Comparison of ENCODE assay signal across 26 mouse cellular contexts in genomic region chr1:163682935-163683430, GRCm38 (mm10). TPM values are rescaled to one million over a fixed set of nuclear protein-coding genes. Genes with fewer than 3 reads are reported as not detected.
A peak's percentile ranks its signal among the peaks of the same experiment; 100 is the strongest.
DNase-seq lines count a peak whose midpoint lies in the region; ATAC-seq and TF ChIP-seq lines count a peak whose summit lies in the region.
"Had no signal": no experiment of that assay in that cellular context is flagged by ENCODE, and none has a peak within 500 bp of the region (broad histone marks: within the 10 kb centered on the region; RNA-seq: fewer than 3 reads in every experiment).

No protein-coding gene starts in this region.

- 0 out of 2 replicates have a peak, but pooled peaks cover 10% of the 10 kb centered on the region for H3K4me1 ChIP-seq in stomach, embryonic 14.5 days (ENCODE audit: control insufficient read depth, insufficient read depth, low read length)
- H3K4me1 ChIP-seq in stomach, postnatal 0 days (replicated peaks; ENCODE audit: control insufficient read depth, insufficient read depth) = no peaks in the 10 kb centered on the region
- H3K4me1 ChIP-seq in limb, embryonic 12.5 days (replicated peaks) = peaks cover 20% of the 10 kb centered on the region
- no peaks in the 10 kb centered on the region for H3K4me1 ChIP-seq in midbrain, embryonic 14.5 days (ENCODE audit: control insufficient read depth, insufficient read depth, low read length)
- H3K4me1 ChIP-seq: forebrain, embryonic 10.5 days; hindbrain, embryonic 13.5 days; limb, embryonic 15.5 days; midbrain, embryonic 13.5 days; neural tube, embryonic 12.5 days had no signal

- H3K4me3 ChIP-seq in stomach, embryonic 14.5 days (ENCODE audit: low read depth, low read length) = no peak overlapping the region
- no peak overlapping the region for H3K4me3 ChIP-seq in stomach, postnatal 0 days (ENCODE audit: low read depth, low read length)
- H3K4me3 ChIP-seq in limb, embryonic 12.5 days (replicated peaks) = no peak overlapping the region
- no peak overlapping the region for H3K4me3 ChIP-seq in midbrain, embryonic 14.5 days (replicated peaks; ENCODE audit: low read depth, low read length)
- H3K4me3 ChIP-seq: forebrain, embryonic 10.5 days; hindbrain, embryonic 13.5 days; limb, embryonic 15.5 days; midbrain, embryonic 13.5 days; neural tube, embryonic 12.5 days had no signal

- peak; percentile 22 for DNase-seq in embryo, embryonic 10.5 days (ENCODE audit: low spot score)
- no peak for DNase-seq in embryo, embryonic 9.5 days (ENCODE audit: extremely low spot score)
- DNase-seq in stomach, postnatal 0 days (ENCODE audit: low spot score) = no peak
- no peak for DNase-seq in frontal cortex, postnatal 36 days (ENCODE audit: low spot score in 2 of 2)
- DNase-seq in layer of hippocampus, postnatal 10 days (ENCODE audit: low spot score in 2 of 2) = no peak
- no peak for DNase-seq in midbrain, embryonic 14.5 days
- DNase-seq: adrenal gland, postnatal 25 days; cerebellum, adult 8-10 months; cerebellum, postnatal 36 days; heart, postnatal 36 days; kidney, adult 2 months; lung, embryonic 14.5 days; thymus, adult 2 months had no signal

- H3K27ac ChIP-seq in stomach, embryonic 14.5 days (ENCODE audit: low read length) = peak overlapping the region; percentile 55; the same call in 1 of the 2 replicates
- no peak overlapping the region for H3K27ac ChIP-seq in stomach, postnatal 0 days (replicated peaks)
- H3K27ac ChIP-seq in limb, embryonic 12.5 days = peak overlapping the region; percentile 73
- H3K27ac ChIP-seq in midbrain, embryonic 14.5 days (replicated peaks; ENCODE audit: low read depth, low read length) = no peak overlapping the region
- H3K27ac ChIP-seq: forebrain, embryonic 10.5 days; hindbrain, embryonic 13.5 days; limb, embryonic 15.5 days; liver, embryonic 14.5 days; midbrain, embryonic 13.5 days; neural tube, embryonic 12.5 days had no signal

- TF ChIP-seq EP300 in stomach, postnatal 0 days (optimal IDR thresholded peaks at IDR 0.05) = no peak

- no peak overlapping the region for H3K4me2 ChIP-seq in stomach, embryonic 14.5 days (replicated peaks; ENCODE audit: low read depth, low read length)
- no peak overlapping the region for H3K4me2 ChIP-seq in stomach, postnatal 0 days (replicated peaks; ENCODE audit: low read depth)
- H3K4me2 ChIP-seq in limb, embryonic 12.5 days = no peak overlapping the region
- H3K4me2 ChIP-seq in midbrain, embryonic 14.5 days (ENCODE audit: low read length) = no peak overlapping the region
- H3K4me2 ChIP-seq: hindbrain, embryonic 13.5 days; limb, embryonic 15.5 days; lung, embryonic 14.5 days; midbrain, embryonic 13.5 days; neural tube, embryonic 12.5 days had no signal

- H3K9ac ChIP-seq in stomach, embryonic 14.5 days (replicated peaks; ENCODE audit: low read depth, low read length) = no peak overlapping the region
- no peak overlapping the region for H3K9ac ChIP-seq in stomach, postnatal 0 days (ENCODE audit: low read length)
- H3K9ac ChIP-seq in limb, embryonic 12.5 days (replicated peaks) = no peak overlapping the region
- no peak overlapping the region for H3K9ac ChIP-seq in midbrain, embryonic 14.5 days (replicated peaks; ENCODE audit: low read length)
- H3K9ac ChIP-seq: hindbrain, embryonic 13.5 days; limb, embryonic 15.5 days; liver, embryonic 14.5 days; lung, embryonic 14.5 days; midbrain, embryonic 13.5 days; neural tube, embryonic 12.5 days had no signal

- H3K36me3 ChIP-seq in stomach, embryonic 14.5 days (ENCODE audit: control insufficient read depth, insufficient read depth, low read length) = no peaks in the 10 kb centered on the region
- no peaks in the 10 kb centered on the region for H3K36me3 ChIP-seq in stomach, postnatal 0 days (ENCODE audit: control insufficient read depth, insufficient read depth, low read length)
- no peaks in the 10 kb centered on the region for H3K36me3 ChIP-seq in limb, embryonic 12.5 days
- no peaks in the 10 kb centered on the region for H3K36me3 ChIP-seq in midbrain, embryonic 14.5 days (ENCODE audit: control insufficient read depth, insufficient read depth, low read length)
- H3K36me3 ChIP-seq: forebrain, embryonic 10.5 days; hindbrain, embryonic 13.5 days; limb, embryonic 15.5 days; midbrain, embryonic 13.5 days; neural tube, embryonic 12.5 days had no signal

- H3K9me3 ChIP-seq in stomach, embryonic 14.5 days (ENCODE audit: control insufficient read depth, low read depth, low read length) = no peaks in the 10 kb centered on the region
- no peaks in the 10 kb centered on the region for H3K9me3 ChIP-seq in stomach, postnatal 0 days (ENCODE audit: control insufficient read depth, low read length)
- H3K9me3 ChIP-seq in limb, embryonic 12.5 days = no peaks in the 10 kb centered on the region
- no peaks in the 10 kb centered on the region for H3K9me3 ChIP-seq in midbrain, embryonic 14.5 days (ENCODE audit: control insufficient read depth, low read length)
- H3K9me3 ChIP-seq: forebrain, embryonic 10.5 days; hindbrain, embryonic 13.5 days; limb, embryonic 15.5 days; midbrain, embryonic 13.5 days; neural tube, embryonic 12.5 days had no signal

- no peak for ATAC-seq in stomach, embryonic 14.5 days (ENCODE audit: insufficient number of reproducible peaks, insufficient read depth, low FRiP score, low read depth)
- ATAC-seq in stomach, postnatal 0 days (ENCODE audit: low FRiP score, low TSS enrichment) = no peak
- ATAC-seq in limb, embryonic 12.5 days (ENCODE audit: insufficient number of reproducible peaks, insufficient read depth, low FRiP score, low TSS enrichment, low read depth) = peak; percentile 75; the same call in 1 of the 2 replicates
- ATAC-seq in midbrain, embryonic 14.5 days (ENCODE audit: low FRiP score, low TSS enrichment) = no peak
- ATAC-seq: forebrain, embryonic 16.5 days; midbrain, embryonic 13.5 days had no signal

- 61% methylated on average over 2 of the region's 2 CpGs for WGBS in stomach, embryonic 14.5 days
- whole genome bisulfite sequencing in stomach, postnatal 0 days = 33% methylated on average over 2 of the region's 2 CpGs
- 15% methylated on average over 2 of the region's 2 CpGs for WGBS in limb, embryonic 12.5 days
- 87% methylated on average over 2 of the region's 2 CpGs for WGBS in midbrain, embryonic 14.5 days

- H3K27me3 ChIP-seq in stomach, embryonic 14.5 days (ENCODE audit: control insufficient read depth, insufficient read depth, low read length) = no peaks in the 10 kb centered on the region
- no peaks in the 10 kb centered on the region for H3K27me3 ChIP-seq in stomach, postnatal 0 days (ENCODE audit: control insufficient read depth, insufficient read depth, low read length)
- no peaks in the 10 kb centered on the region for H3K27me3 ChIP-seq in limb, embryonic 12.5 days
- H3K27me3 ChIP-seq in midbrain, embryonic 14.5 days (ENCODE audit: control insufficient read depth, insufficient read depth, low read length) = no peaks in the 10 kb centered on the region
- H3K27me3 ChIP-seq: hindbrain, embryonic 13.5 days; limb, embryonic 15.5 days; midbrain, embryonic 13.5 days; neural tube, embryonic 12.5 days had no signal

- TF ChIP-seq CTCF in stomach, postnatal 0 days (IDR thresholded peaks at IDR 0.05; ENCODE audit: low read depth) = no peak

RNA-seq across cellular contexts. Expression of gene Mettl11b, which starts 42.0 kb away (rescaled TPM):
- not detected in 2 replicates for polyA plus RNA-seq in stomach, embryonic 14.5 days (2014; fragmentation: Nextera tagmentation; extraction: Ambion mirVana)
- not detected in 2 replicates for polyA plus RNA-seq in stomach, postnatal 0 days (2015; fragmentation: Nextera tagmentation; extraction: Ambion mirVana)
- 0.21 TPM in 1 of 2 replicates, not detected in the other for polyA plus RNA-seq in limb, embryonic 12.5 days (2016; fragmentation: Nextera tagmentation; extraction: Ambion mirVana)
- 1 to 10 TPM; 1.2 TPM for total RNA-seq in layer of hippocampus, postnatal 10 days (2021)
- 0.62 and 1.00 TPM in 2 replicates for polyA plus RNA-seq in midbrain, embryonic 14.5 days (2014; fragmentation: Nextera tagmentation; extraction: Ambion mirVana)
- total RNA-seq: adrenal gland, postnatal 25 days; megakaryocyte, adult 5-6 weeks had no signal
- polyA plus RNA-seq: intestine, embryonic 14.5 days; kidney, adult 2 months; large intestine, adult 2 months; liver, embryonic 14.5 days; neural tube, embryonic 12.5 days; spleen, adult 2 months; thymus, adult 2 months had no signal

Comparison
In these comparisons a context has a peak if more than half of its experiments do, and no peak if none do; other contexts are left out.
1. H3K27ac ChIP-seq: peak in stomach, embryonic 14.5 days (single experiment) and limb, embryonic 12.5 days (single experiment); none in stomach, postnatal 0 days (single experiment) and midbrain, embryonic 14.5 days (single experiment).